12 mouse cellular contexts compared by ENCODE assay signal in the genomic region with DNA sequence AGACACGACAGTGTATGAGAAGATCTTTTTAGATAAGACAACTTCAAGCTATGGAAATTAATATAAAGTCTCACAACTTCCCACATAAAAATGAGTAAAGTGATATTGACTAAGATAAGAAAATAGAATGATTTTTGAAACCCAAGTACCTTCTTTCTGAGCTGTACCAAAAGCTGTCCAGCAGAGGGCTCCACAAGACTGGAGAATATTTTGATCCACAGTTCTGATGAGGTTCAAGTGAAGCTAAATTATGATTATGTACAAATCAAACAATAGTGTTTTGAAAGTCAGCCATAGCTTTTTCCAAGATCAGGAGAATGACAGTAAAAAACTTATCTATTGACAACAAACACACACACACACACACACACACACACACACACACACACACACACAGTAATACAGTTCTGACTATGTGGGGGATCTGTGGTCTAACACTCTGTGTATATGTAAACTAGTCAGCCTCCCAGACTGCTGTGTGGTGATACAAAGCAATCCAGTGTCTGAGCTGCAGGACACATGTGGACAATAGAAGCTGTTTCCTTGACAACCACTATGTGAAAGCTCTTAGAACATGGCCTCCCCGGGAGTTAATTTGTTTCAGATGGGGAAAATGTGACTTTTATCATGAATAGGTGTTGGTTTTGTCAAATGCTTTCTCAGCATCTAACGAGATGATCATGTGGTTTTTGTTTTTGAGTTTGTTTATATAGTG.
A peak's percentile ranks its signal among the peaks of the same experiment; 100 is the strongest.
DNase-seq lines count a peak whose midpoint lies in the region; ATAC-seq lines count a peak whose summit lies in the region.
"Had no signal": no experiment of that assay in that cellular context is flagged by ENCODE, and none has a peak within 500 bp of the region (broad histone marks: within the 10 kb centered on the region; RNA-seq: fewer than 3 reads in every experiment).

No protein-coding gene starts in this region.

- H3K27me3 ChIP-seq in forebrain, embryonic 15.5 days = no peaks in the 10 kb centered on the region
- no peaks in the 10 kb centered on the region for H3K27me3 ChIP-seq in liver, embryonic 11.5 days (replicated peaks; ENCODE audit: control insufficient read depth, insufficient read depth, low read length)
- H3K27me3 ChIP-seq: Patski had no signal

- no peaks in the 10 kb centered on the region for H3K4me1 ChIP-seq in forebrain, embryonic 15.5 days
- H3K4me1 ChIP-seq in liver, embryonic 11.5 days (replicated peaks; ENCODE audit: control insufficient read depth, insufficient read depth, low read length) = no peaks in the 10 kb centered on the region

- H3K27ac ChIP-seq in forebrain, embryonic 15.5 days (replicated peaks) = no peak overlapping the region
- H3K27ac ChIP-seq in liver, embryonic 11.5 days (ENCODE audit: low read depth, low read length) = no peak overlapping the region

- 20% methylated on average over 3 of the region's 3 CpGs for WGBS in forebrain, embryonic 15.5 days
- 50% methylated on average over 3 of the region's 3 CpGs for WGBS in liver, embryonic 11.5 days

- H3K4me3 ChIP-seq in forebrain, embryonic 15.5 days = no peak overlapping the region
- H3K4me3 ChIP-seq in liver, embryonic 11.5 days (ENCODE audit: low read depth, low read length) = no peak overlapping the region

- H3K36me3 ChIP-seq in forebrain, embryonic 15.5 days = no peaks in the 10 kb centered on the region
- H3K36me3 ChIP-seq in liver, embryonic 11.5 days (ENCODE audit: control insufficient read depth, insufficient read depth, low read length) = no peaks in the 10 kb centered on the region

- H3K9me3 ChIP-seq in forebrain, embryonic 15.5 days = no peaks in the 10 kb centered on the region
- no peaks in the 10 kb centered on the region; the same call in 1 of the 2 replicates for H3K9me3 ChIP-seq in liver, embryonic 11.5 days (ENCODE audit: control insufficient read depth, low read length)

- no peak overlapping the region for H3K4me2 ChIP-seq in forebrain, embryonic 15.5 days (replicated peaks)
- no peak overlapping the region for H3K4me2 ChIP-seq in liver, embryonic 11.5 days

- ATAC-seq in forebrain, embryonic 15.5 days (replicated peaks) = peak; percentile 88
- ATAC-seq in liver, embryonic 11.5 days (replicated peaks; ENCODE audit: low FRiP score) = no peak
- ATAC-seq: Patski had no signal

- DNase-seq in A20 (ENCODE audit: low read depth, low spot score) (peak; percentile 17), ZHBTc4 (ENCODE audit: low read depth, low spot score) (peak; percentile 22)
- DNase-seq in mesoderm, embryonic 11.5 days (ENCODE audit: low read depth, low spot score) = peak; percentile 71
- DNase-seq in frontal cortex, postnatal 36 days (ENCODE audit: low spot score in 2 of 2) = no peak
- DNase-seq in cerebellum, adult 9-10 months = no peak
- DNase-seq in liver, embryonic 11.5 days (ENCODE audit: low spot score) = no peak
- DNase-seq in ovary, postnatal 14 days (ENCODE audit: low spot score) = no peak
- DNase-seq: gastrocnemius, postnatal 36 days; kidney, adult 11 months; thymus, adult 18-20 months had no signal

- H3K9ac ChIP-seq in forebrain, embryonic 15.5 days (replicated peaks) = no peak overlapping the region
- no peak overlapping the region for H3K9ac ChIP-seq in liver, embryonic 11.5 days (ENCODE audit: low read depth, low read length)

Comparison
In these comparisons a context has a peak if more than half of its experiments do, and no peak if none do; other contexts are left out.
1. DNase-seq: peak in A20 (single experiment), ZHBTc4 (single experiment) and mesoderm, embryonic 11.5 days (single experiment); none in frontal cortex, postnatal 36 days (0 of 2), cerebellum, adult 9-10 months (single experiment), liver, embryonic 11.5 days (single experiment) and ovary, postnatal 14 days (single experiment).